Mouse (Mus musculus) spleen, adult 2 months (tissue): ENCODE data around the gene Slc7a5. TPM values are rescaled to one million over a fixed set of nuclear protein-coding genes. Genes with fewer than 3 reads are reported as not detected.

Experiments
- DNase-seq, 2 experiments: peaks; one replicate each; pipeline versions ENCODE4 v3.0.0 to v3.0.0-alpha.2; 2012 to 2021; ENCODE audit warnings: low spot score in 2 of 2, low read depth in 1 of 2
- H3K27ac ChIP-seq: fragments of 200-500 bp; 2 replicates; pipeline ENCODE4 v1.5.1; 2012; ENCODE audit warnings: low read length, inconsistent platforms; ENCODE audit not compliant: insufficient read depth
- H3K27me3 ChIP-seq: fragments of 200-500 bp; 2 replicates; pipeline ENCODE4 v1.6.1; 2012; ENCODE audit warnings: mild to moderate bottlenecking, moderate library complexity, low read length, inconsistent platforms; ENCODE audit not compliant: control insufficient read depth, insufficient read depth
- H3K36me3 ChIP-seq: fragments of 200-500 bp; 2 replicates; pipeline ENCODE4 v1.6.1; 2012; ENCODE audit warnings: mild to moderate bottlenecking, low read length, inconsistent platforms; ENCODE audit not compliant: control insufficient read depth, insufficient read depth
- H3K4me1 ChIP-seq: fragments of 200-500 bp; 2 replicates; pipeline ENCODE4 v1.6.1; 2011; ENCODE audit warnings: inconsistent platforms; ENCODE audit not compliant: control insufficient read depth, insufficient read depth, insufficient read length
- H3K4me3 ChIP-seq: fragments of 200-500 bp; 2 replicates; pipeline ENCODE4 v1.5.1; 2011; ENCODE audit warnings: mild to moderate bottlenecking, inconsistent platforms; ENCODE audit not compliant: insufficient read depth, insufficient read length; ENCODE audit errors: extremely low read depth
- CTCF ChIP-seq: fragments of 200-500 bp; IDR thresholded peaks from 2 replicates; pipeline ENCODE4 v1.5.1; 2011; ENCODE audit warnings: mild to moderate bottlenecking, inconsistent platforms; ENCODE audit not compliant: insufficient read depth, insufficient read length, insufficient replicate concordance; ENCODE audit errors: extremely low read depth
- POLR2A ChIP-seq: fragments of 200-500 bp; IDR thresholded peaks from 2 replicates; pipeline ENCODE4 v1.6.1; 2011; ENCODE audit warnings: low read depth, low read length, inconsistent platforms
- WGBS: fragments of 180-500 bp; shearing (Covaris S2); methylation state at CpG from one replicate; pipeline ENCODE4 v1.1.7; 2018; 5-methylcytosine and 5-hydroxymethylcytosine counted together
- polyA plus RNA-seq: library from polyadenylated mRNA; depleted of rRNA; stranded (reverse); fragments of >200 nt; gene quantifications from 2 replicates; pipeline ENCODE4 v1.2.3, GENCODE M21; 2012

Slc7a5 gene
- polyA plus RNA-seq, 1 experiment = 45.0 TPM

GRCm38 (mm10) chr8:121919731-121920130 is 12.2 kb upstream of the Slc7a5 start:
- no peaks in the 10 kb centered on the region for H3K27me3 ChIP-seq
- H3K4me3 ChIP-seq = no peak overlapping the region
- no peak for DNase-seq
- no peak for TF ChIP-seq POLR2A
- TF ChIP-seq CTCF = no peak
- H3K4me1 ChIP-seq = no peaks in the 10 kb centered on the region
- 69% methylated on average over 3 of the region's 3 CpGs for WGBS
- H3K27ac ChIP-seq = no peak overlapping the region
- H3K36me3 ChIP-seq = no peaks in the 10 kb centered on the region

GRCm38 (mm10) chr8:121919158-121919557 is 11.7 kb upstream of the Slc7a5 start:
- 84% methylated on average over 4 of the region's 4 CpGs for WGBS
- no peaks in the 10 kb centered on the region for H3K4me1 ChIP-seq
- H3K27me3 ChIP-seq = no peaks in the 10 kb centered on the region
- H3K27ac ChIP-seq = no peak overlapping the region
- no peak overlapping the region for H3K4me3 ChIP-seq
- TF ChIP-seq POLR2A (no peak), CTCF (no peak)
- no peaks in the 10 kb centered on the region for H3K36me3 ChIP-seq
- DNase-seq = no peak

- no peaks in the 10 kb centered on the region for H3K36me3 ChIP-seq
- H3K27me3 ChIP-seq = no peaks in the 10 kb centered on the region
- no peak overlapping the region for H3K27ac ChIP-seq
- no peak for DNase-seq
- H3K4me3 ChIP-seq = no peak overlapping the region
- 69% methylated on average over 8 of the region's 8 CpGs for WGBS
- no peaks in the 10 kb centered on the region for H3K4me1 ChIP-seq
- no peak for TF ChIP-seq POLR2A
These were observed 5.9 kb upstream of the Slc7a5 start for GRCm38 (mm10) chr8:121913378-121913777.

GRCm38 (mm10) chr8:121912831-121913230 is 5.3 kb upstream of the Slc7a5 start:
- H3K36me3 ChIP-seq = no peaks in the 10 kb centered on the region
- no peak overlapping the region for H3K27ac ChIP-seq

GRCm38 (mm10) chr8:121911987-121912386 is 4.5 kb upstream of the Slc7a5 start:
- WGBS = 82% methylated on average over 7 of the region's 7 CpGs
- no peak for DNase-seq
- Histone ChIP-seq H3K4me3 (no peak overlapping the region), H3K4me1 (peaks cover 4% of the 10 kb centered on the region; the same call in 1 of the 2 replicates), H3K27ac (no peak overlapping the region), H3K27me3 (no peaks in the 10 kb centered on the region), H3K36me3 (no peaks in the 10 kb centered on the region)
- TF ChIP-seq POLR2A (no peak), CTCF (no peak)

More at GRCm38 (mm10) chr8:121912831-121913230, 5.3 kb upstream of the Slc7a5 start:
- WGBS = 76% methylated on average over 3 of the region's 3 CpGs
- Histone ChIP-seq H3K4me1 (peaks cover 4% of the 10 kb centered on the region; the same call in 1 of the 2 replicates), H3K4me3 (no peak overlapping the region), H3K27me3 (no peaks in the 10 kb centered on the region)
- TF ChIP-seq CTCF (no peak), POLR2A (no peak)
- no peak for DNase-seq

- no peaks in the 10 kb centered on the region for H3K36me3 ChIP-seq
- H3K27ac ChIP-seq = no peak overlapping the region
- no peak for TF ChIP-seq POLR2A
- TF ChIP-seq CTCF = no peak
- no peak for DNase-seq
- peaks cover 4% of the 10 kb centered on the region; the same call in 1 of the 2 replicates for H3K4me1 ChIP-seq
- WGBS = 50% methylated on average over 6 of the region's 6 CpGs
- H3K4me3 ChIP-seq = no peak overlapping the region
- no peaks in the 10 kb centered on the region for H3K27me3 ChIP-seq
These were observed 3.9 kb upstream of the Slc7a5 start for GRCm38 (mm10) chr8:121911400-121911799.

- WGBS = 4% methylated on average over 6 of the region's 6 CpGs
- H3K4me3 ChIP-seq = no peak overlapping the region
- H3K27ac ChIP-seq = no peak overlapping the region
- H3K36me3 ChIP-seq = no peaks in the 10 kb centered on the region
- peaks cover 4% of the 10 kb centered on the region; the same call in 1 of the 2 replicates for H3K4me1 ChIP-seq
- TF ChIP-seq CTCF = peak; percentile 43; the same call in 1 of the 2 replicates
- TF ChIP-seq POLR2A = no peak
- H3K27me3 ChIP-seq = no peaks in the 10 kb centered on the region
- peak; percentile 66 to 75 for DNase-seq
These were observed 2.2 kb upstream of the Slc7a5 start for GRCm38 (mm10) chr8:121909663-121910062.

- TF ChIP-seq CTCF (no peak), POLR2A (no peak)
- H3K36me3 ChIP-seq = no peaks in the 10 kb centered on the region
- no peak overlapping the region for H3K27ac ChIP-seq
- DNase-seq = no peak
- peaks cover 4% of the 10 kb centered on the region; the same call in 1 of the 2 replicates for H3K4me1 ChIP-seq
- H3K4me3 ChIP-seq = no peak overlapping the region
- WGBS = 63% methylated on average over 8 of the region's 8 CpGs
- H3K27me3 ChIP-seq = no peaks in the 10 kb centered on the region
These were observed 1.7 kb upstream of the Slc7a5 start for GRCm38 (mm10) chr8:121909148-121909541.
